Mouse (Mus musculus) liver, adult 2 months (tissue): ENCODE measurements around the gene Rmnd5a. TPM values are rescaled to one million over a fixed set of nuclear protein-coding genes. Genes with fewer than 3 reads are reported as not detected.

Experiments
- DNase-seq: peaks from one replicate; pipeline ENCODE4 v3.0.0-alpha.2; 2011; ENCODE audit warnings: low read depth, low spot score; ENCODE audit errors: extremely low read depth
- H3K27ac ChIP-seq: fragments of 200-500 bp; replicated peaks from 2 replicates; pipeline ENCODE4 v1.5.1; 2012; ENCODE audit warnings: low read depth, mild to moderate bottlenecking, control low read depth, inconsistent platforms, low read length; ENCODE audit not compliant: insufficient read depth
- H3K27me3 ChIP-seq: fragments of 200-500 bp; 2 replicates; pipeline ENCODE4 v1.6.1; 2012; ENCODE audit warnings: mild to moderate bottlenecking, moderate library complexity, low read length, inconsistent platforms; ENCODE audit not compliant: control insufficient read depth, insufficient read depth
- H3K36me3 ChIP-seq: fragments of 200-500 bp; 2 replicates; pipeline ENCODE4 v1.6.1; 2012; ENCODE audit warnings: low read length, inconsistent platforms; ENCODE audit not compliant: control insufficient read depth, insufficient read depth
- H3K4me1 ChIP-seq: fragments of 200-500 bp; 2 replicates; pipeline ENCODE4 v1.6.1; 2011; ENCODE audit warnings: low read length; ENCODE audit not compliant: control insufficient read depth, insufficient read depth
- H3K4me3 ChIP-seq: fragments of 200-500 bp; 2 replicates; pipeline ENCODE4 v1.5.1; 2011; ENCODE audit warnings: low read depth, mild to moderate bottlenecking, control low read depth, low read length, moderate library complexity; ENCODE audit not compliant: insufficient read depth
- H3K79me2 ChIP-seq: fragments of 200-500 bp; 2 replicates; pipeline ENCODE4 v1.6.1; 2012; ENCODE audit warnings: inconsistent platforms, mild to moderate bottlenecking, low read length, moderate library complexity; ENCODE audit not compliant: control insufficient read depth, insufficient read depth
- H3K9ac ChIP-seq: fragments of 200-500 bp; 2 replicates; pipeline ENCODE4 v1.6.1; 2012; ENCODE audit warnings: low read depth, mild to moderate bottlenecking, control low read depth, inconsistent platforms, low read length
- CTCF ChIP-seq: fragments of 200-500 bp; IDR thresholded peaks from 2 replicates; pipeline ENCODE4 v1.5.1; 2011; ENCODE audit warnings: low read depth, low read length, control low read depth
- POLR2A ChIP-seq: fragments of 200-500 bp; IDR thresholded peaks from 2 replicates; pipeline ENCODE4 v1.6.1; 2011; ENCODE audit warnings: low read length, control low read depth; ENCODE audit not compliant: insufficient read depth; ENCODE audit errors: extremely low read depth
- WGBS: fragments of 180-500 bp; shearing (Covaris S2); methylation state at CpG from one replicate; pipeline ENCODE4 v1.1.7; 2018; 5-methylcytosine and 5-hydroxymethylcytosine counted together
- polyA plus RNA-seq: library from polyadenylated mRNA; depleted of rRNA; stranded (reverse); fragments of >200 nt; gene quantifications from 2 replicates; pipeline ENCODE4 v1.2.3, GENCODE M21; 2012
- total RNA-seq: library from RNA; depleted of rRNA; stranded (reverse); fragments of >200 nt; gene quantifications from 2 replicates; pipeline ENCODE4 v1.2.3, GENCODE M21; 2014

Rmnd5a gene
- total and polyA plus RNA-seq, 2 experiments, result 35.3 to 136 TPM

GRCm38 (mm10) chr6:71439506-71440216 is 776 bp downstream of the Rmnd5a start:
- WGBS, result 1% methylated on average over 62 of the region's 62 CpGs
- H3K9ac ChIP-seq, result peak overlapping the region; percentile 98
- peak overlapping the region; percentile 82 for H3K4me3 ChIP-seq
- H3K36me3 ChIP-seq, result no peaks in the 10 kb centered on the region
- H3K27me3 ChIP-seq, result no peaks in the 10 kb centered on the region
- DNase-seq, result peak; percentile 37
- no peak for TF ChIP-seq CTCF
- TF ChIP-seq POLR2A, result no peak
- H3K79me2 ChIP-seq, result peaks cover 29% of the 10 kb centered on the region
- peaks cover 11% of the 10 kb centered on the region for H3K4me1 ChIP-seq
- H3K27ac ChIP-seq, result peak overlapping the region; percentile 90

GRCm38 (mm10) chr6:71438070-71438469 is 2.4 kb downstream of the Rmnd5a start:
- Histone ChIP-seq H3K4me1 (peaks cover 16% of the 10 kb centered on the region), H3K9ac (peak overlapping the region; percentile 24; the same call in 1 of the 2 replicates), H3K4me3 (no peak overlapping the region), H3K79me2 (peaks cover 36% of the 10 kb centered on the region), H3K27ac (no peak overlapping the region; the same call in 1 of the 2 replicates), H3K36me3 (no peaks in the 10 kb centered on the region), H3K27me3 (no peaks in the 10 kb centered on the region)
- DNase-seq, result peak; percentile 33
- 53% methylated on average over 1 of the region's 1 CpGs for WGBS
- TF ChIP-seq POLR2A (no peak), CTCF (no peak)

DNA sequence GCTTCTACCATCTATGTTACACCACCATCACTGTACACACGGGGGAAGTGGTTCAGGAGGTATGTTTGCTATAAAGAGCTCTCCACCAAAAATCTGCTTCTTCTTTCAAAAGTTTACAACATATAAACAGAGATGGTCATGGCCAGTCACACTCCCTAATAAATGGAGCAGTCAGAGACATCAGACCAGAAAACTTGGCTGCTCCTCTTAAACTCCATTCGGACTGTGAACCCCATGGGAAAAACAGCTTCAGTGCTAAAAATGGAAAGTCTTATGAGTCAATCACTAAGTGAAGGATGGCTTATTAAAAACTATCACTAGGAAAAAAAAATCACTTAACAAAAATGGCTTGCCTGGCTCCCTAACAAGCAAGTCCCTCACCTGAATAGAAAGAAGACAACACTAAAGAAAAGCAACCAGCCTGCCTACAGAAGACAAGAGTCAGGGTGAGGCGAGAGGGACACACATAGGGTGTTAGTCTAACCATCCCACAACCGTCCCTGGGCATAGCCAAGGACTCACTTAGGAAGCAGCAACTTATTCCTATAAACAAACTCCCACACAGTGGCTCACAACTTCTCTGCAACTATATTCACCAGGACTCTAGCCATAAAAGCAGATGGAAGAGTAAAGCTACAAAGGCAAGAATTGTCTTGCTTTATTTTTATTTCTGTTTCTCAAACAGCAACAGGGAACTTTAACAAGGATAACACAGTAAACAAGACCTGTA is 12.3 kb downstream of the Rmnd5a start:
- no peak overlapping the region for H3K27ac ChIP-seq
- 77% methylated on average over 4 of the region's 4 CpGs for WGBS

DNA sequence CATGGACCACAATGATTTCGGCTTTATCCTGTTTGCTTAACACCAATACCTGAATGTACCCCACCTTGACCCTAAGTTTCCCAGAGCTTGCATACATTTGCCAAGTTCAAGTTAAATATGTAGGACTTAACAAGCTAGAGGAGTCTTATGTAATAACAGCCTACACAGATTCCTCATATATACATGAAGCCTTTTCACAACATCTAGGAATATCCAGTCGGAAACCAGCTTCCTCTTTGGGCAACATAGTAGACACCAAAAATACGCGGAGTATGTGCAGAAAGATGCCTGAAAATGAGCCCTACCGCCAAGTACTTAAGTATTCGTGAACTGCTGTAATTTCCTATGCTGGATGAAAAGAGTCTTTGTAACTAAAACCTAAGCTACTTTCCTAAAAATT is 14.8 kb downstream of the Rmnd5a start:
- no peak overlapping the region for H3K27ac ChIP-seq
- TF ChIP-seq POLR2A, result no peak
- no peak for TF ChIP-seq CTCF
- H3K9ac ChIP-seq, result no peak overlapping the region
- WGBS, result 87% methylated on average over 6 of the region's 6 CpGs
- H3K4me1 ChIP-seq, result peaks cover 17% of the 10 kb centered on the region
- H3K79me2 ChIP-seq, result peaks cover 36% of the 10 kb centered on the region; the same call in 1 of the 2 replicates
- H3K36me3 ChIP-seq, result peaks cover 31% of the 10 kb centered on the region
- DNase-seq, result no peak
- H3K27me3 ChIP-seq, result no peaks in the 10 kb centered on the region
- H3K4me3 ChIP-seq, result no peak overlapping the region

More for the DNA sequence above, 12.3 kb downstream of the Rmnd5a start:
- Histone ChIP-seq H3K36me3 (peaks cover 27% of the 10 kb centered on the region), H3K4me1 (peaks cover 5% of the 10 kb centered on the region; the same call in 1 of the 2 replicates), H3K4me3 (no peak overlapping the region), H3K79me2 (peaks cover 32% of the 10 kb centered on the region; the same call in 1 of the 2 replicates), H3K27me3 (no peaks in the 10 kb centered on the region), H3K9ac (no peak overlapping the region)
- TF ChIP-seq CTCF (no peak), POLR2A (no peak)
- no peak for DNase-seq

DNA sequence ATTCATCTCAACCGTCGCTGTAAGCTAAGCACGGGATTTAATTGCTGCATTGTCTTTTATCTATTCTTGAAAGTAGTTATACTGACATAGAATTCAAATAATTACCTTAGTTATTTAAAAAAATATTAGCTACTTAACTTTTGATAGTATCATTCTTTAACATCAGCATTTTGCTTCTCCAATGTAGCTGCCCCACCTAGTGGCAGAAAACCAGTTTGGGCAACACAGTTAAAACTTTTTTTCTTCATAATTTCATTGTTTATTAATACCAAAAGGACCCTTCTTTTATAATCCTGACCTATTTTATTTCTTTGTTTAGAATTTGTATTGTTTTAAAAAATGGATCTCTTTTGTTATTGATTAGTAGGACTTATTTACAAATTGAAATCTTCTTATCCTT is 17.3 kb downstream of the Rmnd5a start:
- no peak for DNase-seq
- H3K79me2 ChIP-seq, result peaks cover 37% of the 10 kb centered on the region
- TF ChIP-seq CTCF (peak; percentile 29; the same call in 1 of the 2 replicates), POLR2A (no peak)
- no peak overlapping the region for H3K4me3 ChIP-seq
- 97% methylated on average over 3 of the region's 3 CpGs for WGBS
- H3K36me3 ChIP-seq, result peaks cover 28% of the 10 kb centered on the region
- no peaks in the 10 kb centered on the region for H3K27me3 ChIP-seq
- H3K27ac ChIP-seq, result no peak overlapping the region
- no peak overlapping the region for H3K9ac ChIP-seq
- peaks cover 28% of the 10 kb centered on the region for H3K4me1 ChIP-seq
